Mouse (Mus musculus) cerebellum, adult 2 months (tissue): ENCODE results near the gene Vmn2r99. TPM values are rescaled to one million over a fixed set of nuclear protein-coding genes. Genes with fewer than 3 reads are reported as not detected.

Experiments
- DNase-seq, 2 experiments: peaks; one replicate each; pipeline ENCODE4 v3.0.0; 2021
- H3K27ac ChIP-seq: fragments of 200-500 bp; 2 replicates; pipeline ENCODE4 v1.5.1; 2012; ENCODE audit warnings: low read length, control low read depth, inconsistent platforms; ENCODE audit not compliant: insufficient read depth
- H3K27me3 ChIP-seq: fragments of 200-500 bp; 2 replicates; pipeline ENCODE4 v1.6.1; 2012; ENCODE audit warnings: inconsistent platforms, mild to moderate bottlenecking, low read length, moderate library complexity; ENCODE audit not compliant: control insufficient read depth, insufficient read depth
- H3K4me1 ChIP-seq: fragments of 200-500 bp; 2 replicates; pipeline ENCODE4 v1.6.1; 2011; ENCODE audit warnings: low read length; ENCODE audit not compliant: control insufficient read depth, insufficient read depth
- H3K4me3 ChIP-seq: fragments of 200-500 bp; replicated peaks from 2 replicates; pipeline ENCODE3; 2011; ENCODE audit warnings: mild to moderate bottlenecking, low read depth, low read length, control low read depth; ENCODE audit not compliant: insufficient read depth
- CTCF ChIP-seq: fragments of 200-500 bp; IDR thresholded peaks from 2 replicates; pipeline ENCODE4 v1.5.1; 2011; ENCODE audit warnings: low read depth, mild to moderate bottlenecking, control low read depth, low read length, moderate library complexity, borderline replicate concordance; ENCODE audit not compliant: insufficient read depth
- POLR2A ChIP-seq: fragments of 200-500 bp; IDR thresholded peaks from 2 replicates; pipeline ENCODE4 v1.6.1; 2011; ENCODE audit warnings: low read length, control low read depth, borderline replicate concordance; ENCODE audit not compliant: insufficient read depth
- WGBS: fragments of 180-500 bp; shearing (Covaris S2); methylation state at CpG from one replicate; pipeline ENCODE4 v1.1.7; 2018; 5-methylcytosine and 5-hydroxymethylcytosine counted together
- polyA plus RNA-seq: library from polyadenylated mRNA; depleted of rRNA; stranded (reverse); fragments of >200 nt; gene quantifications from 2 replicates; pipeline ENCODE4 v1.2.3, GENCODE M21; 2012; rRNA removed

Vmn2r99 gene
- polyA plus RNA-seq: not detected in 2 replicates

DNA sequence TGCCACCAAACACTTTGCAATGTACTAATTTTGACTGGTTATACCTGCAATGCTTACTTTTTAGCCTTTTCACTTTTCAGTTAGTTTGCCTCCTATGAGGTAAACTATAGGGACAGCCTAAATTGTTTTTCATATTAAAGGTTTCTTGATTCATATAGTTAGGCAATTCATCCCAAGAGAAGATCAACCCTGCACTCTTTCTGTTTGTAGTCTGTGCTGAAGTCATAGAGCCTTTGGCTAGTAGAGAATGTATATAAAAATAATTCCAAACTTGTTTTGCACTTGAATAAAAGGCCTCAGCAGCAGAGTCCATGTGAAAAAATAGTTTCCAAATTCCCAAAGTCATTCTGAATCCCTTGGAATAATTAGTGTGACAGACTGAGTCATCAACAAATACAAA, at the start of gene Vmn2r99:
Gene Vmn2r99 (plus strand): TSS at position 301 of the 400 bp plus-strand sequence.
- TF ChIP-seq POLR2A (no peak), CTCF (no peak)
- DNase-seq: no peak
- no peak within 1 kb of the TSS for H3K4me3 ChIP-seq
- no peaks in the 10 kb centered on the region for H3K27me3 ChIP-seq
- no peaks in the 10 kb centered on the region for H3K4me1 ChIP-seq
- H3K27ac ChIP-seq: no peak within 1 kb of the TSS

DNA sequence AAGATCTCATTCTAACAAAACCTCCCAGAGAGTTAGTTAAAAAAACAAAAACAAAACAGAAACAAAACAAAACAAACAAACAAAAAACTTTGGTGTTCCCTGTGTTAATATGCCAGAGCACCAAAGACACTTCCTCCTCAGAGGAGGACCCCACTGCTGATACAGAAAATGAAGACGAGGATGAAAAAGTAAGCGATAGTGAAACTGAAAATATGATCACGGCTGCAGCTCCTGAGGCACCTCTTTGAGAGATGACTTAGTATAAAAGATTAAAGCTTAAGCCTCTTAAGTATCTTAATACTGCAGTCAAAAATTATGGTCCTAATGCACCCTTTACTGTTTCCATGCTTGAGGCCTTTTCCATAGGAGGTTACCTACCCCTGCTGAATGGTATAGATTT, 75.9 kb downstream of the Vmn2r99 start:
- H3K4me1 ChIP-seq: no peaks in the 10 kb centered on the region
- no peak overlapping the region for H3K27ac ChIP-seq
- TF ChIP-seq CTCF: no peak
- TF ChIP-seq POLR2A: no peak
- H3K4me3 ChIP-seq: no peak overlapping the region
- WGBS: 91% methylated on average over 3 of the region's 3 CpGs
- no peak for DNase-seq
- H3K27me3 ChIP-seq: no peaks in the 10 kb centered on the region

DNA sequence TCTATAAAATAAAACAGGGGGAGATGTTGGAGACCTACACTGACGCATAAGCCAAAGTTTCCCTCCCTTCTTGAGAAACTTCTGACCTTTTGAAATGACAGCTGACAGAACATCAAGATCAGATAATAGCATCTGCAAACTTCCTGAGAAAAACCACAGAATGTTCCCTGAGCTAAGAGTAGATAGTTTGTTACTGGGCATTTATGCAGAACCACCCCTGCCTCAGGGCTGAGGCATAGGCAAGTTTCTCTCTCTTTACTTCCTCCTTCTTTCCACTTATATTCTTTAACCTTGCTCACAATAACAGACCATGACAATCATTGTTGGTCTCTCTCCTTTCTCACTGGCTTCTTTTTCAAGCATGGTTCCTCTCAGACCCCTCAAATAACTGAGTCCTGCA, 83.2 kb downstream of the Vmn2r99 start:
- no peak for DNase-seq
- Histone ChIP-seq H3K4me1 (no peaks in the 10 kb centered on the region), H3K4me3 (no peak overlapping the region), H3K27ac (no peak overlapping the region), H3K27me3 (no peaks in the 10 kb centered on the region)
- 91% methylated on average over 1 of the region's 1 CpGs for WGBS
- TF ChIP-seq POLR2A (no peak), CTCF (no peak)

Other genes starting within 250 kb of the Vmn2r99 start
- not detected in 2 replicates for gene Vmn2r100, start 142.8 kb downstream of the Vmn2r99 start, polyA plus RNA-seq
- not detected in 2 replicates for gene Vmn2r101, start 215.3 kb downstream of the Vmn2r99 start, polyA plus RNA-seq